ENCODE assay signal across 24 mouse cellular contexts in genomic region chr11:118579622-118580021, GRCm38 (mm10).
"Had no signal": no experiment of that assay in that cellular context is flagged by ENCODE, and none has a peak within 500 bp of the region (broad histone marks: within the 10 kb centered on the region; RNA-seq: fewer than 3 reads in every experiment).

No protein-coding gene starts in this region.

- H3K4me3 ChIP-seq: embryonic facial prominence, embryonic 10.5 days; embryonic facial prominence, embryonic 12.5 days; embryonic facial prominence, embryonic 13.5 days; embryonic facial prominence, embryonic 15.5 days; erythroblast, embryonic 14.5 days; forebrain, embryonic 10.5 days; forebrain, embryonic 12.5 days; forebrain, embryonic 13.5 days; forebrain, embryonic 15.5 days; gastrocnemius, adult 2 months; heart, adult 2 months; heart, embryonic 10.5 days; heart, embryonic 12.5 days; heart, embryonic 13.5 days had no signal

- H3K4me1 ChIP-seq: embryonic facial prominence, embryonic 10.5 days; embryonic facial prominence, embryonic 12.5 days; embryonic facial prominence, embryonic 13.5 days; embryonic facial prominence, embryonic 15.5 days; heart, embryonic 10.5 days; heart, embryonic 12.5 days; heart, embryonic 13.5 days had no signal

- H3K27me3 ChIP-seq: forebrain, embryonic 15.5 days had no signal

- DNase-seq: embryo, embryonic 11 days; forebrain, postnatal 0 days; gastrocnemius, adult 2 months; gastrocnemius, postnatal 10 days; gastrocnemius, postnatal 14 days; gastrocnemius, postnatal 25 days; gastrocnemius, postnatal 36 days; heart, adult 11 months; heart, adult 18-20 months; heart, adult 2 months had no signal

- ATAC-seq: forebrain, embryonic 13.5 days; forebrain, embryonic 14.5 days; forebrain, embryonic 15.5 days; forebrain, embryonic 16.5 days; forebrain, postnatal 0 days had no signal

- H3K27ac ChIP-seq: embryonic facial prominence, embryonic 10.5 days; embryonic facial prominence, embryonic 12.5 days; embryonic facial prominence, embryonic 13.5 days; embryonic facial prominence, embryonic 15.5 days; forebrain, embryonic 10.5 days; forebrain, embryonic 12.5 days; forebrain, embryonic 13.5 days; forebrain, embryonic 15.5 days; gastrocnemius, adult 2 months; heart, adult 2 months; heart, embryonic 10.5 days; heart, embryonic 13.5 days had no signal
